Comparison of ENCODE assay signal across 19 mouse cellular contexts in genomic region chr4:129803368-129803767, GRCm38 (mm10). TPM values are rescaled to one million over a fixed set of nuclear protein-coding genes. Genes with fewer than 3 reads are reported as not detected.
A peak's percentile ranks its signal among the peaks of the same experiment; 100 is the strongest.
DNase-seq lines count a peak whose midpoint lies in the region; ATAC-seq and TF ChIP-seq lines count a peak whose summit lies in the region.
"Had no signal": no experiment of that assay in that cellular context is flagged by ENCODE, and none has a peak within 500 bp of the region (broad histone marks: within the 10 kb centered on the region; RNA-seq: fewer than 3 reads in every experiment).

No protein-coding gene starts in this region.

- peak; percentile 41; the same call in 1 of the 2 replicates for ATAC-seq in liver, postnatal 0 days
- ATAC-seq in liver, embryonic 12.5 days: no peak
- ATAC-seq: midbrain, embryonic 13.5 days had no signal

- no peak for TF ChIP-seq EP300 in liver, postnatal 0 days (IDR thresholded peaks at IDR 0.05; ENCODE audit: low read depth)
- no peak for TF ChIP-seq EP300 in heart, adult 2 months (IDR thresholded peaks at IDR 0.05; ENCODE audit: insufficient read depth, low read depth, low read length)

- H3K9ac ChIP-seq in liver, postnatal 0 days (replicated peaks): no peak overlapping the region
- no peak overlapping the region for H3K9ac ChIP-seq in liver, embryonic 12.5 days
- no peak overlapping the region for H3K9ac ChIP-seq in heart, adult 2 months (ENCODE audit: low read depth, low read length)
- H3K9ac ChIP-seq: forebrain, embryonic 12.5 days; limb, embryonic 15.5 days; midbrain, embryonic 13.5 days had no signal

- no peaks in the 10 kb centered on the region for H3K36me3 ChIP-seq in liver, postnatal 0 days (replicated peaks; ENCODE audit: insufficient read depth, low read length)
- H3K36me3 ChIP-seq in liver, embryonic 12.5 days: no peaks in the 10 kb centered on the region
- no peaks in the 10 kb centered on the region for H3K36me3 ChIP-seq in heart, adult 2 months (ENCODE audit: control insufficient read depth, insufficient read depth, low read length)
- H3K36me3 ChIP-seq: forebrain, embryonic 12.5 days; hindbrain, embryonic 10.5 days; limb, embryonic 15.5 days; midbrain, embryonic 13.5 days had no signal

- no peak overlapping the region for H3K27ac ChIP-seq in liver, postnatal 0 days (ENCODE audit: low read depth)
- no peak overlapping the region for H3K27ac ChIP-seq in liver, embryonic 12.5 days
- no peak overlapping the region for H3K27ac ChIP-seq in heart, adult 2 months
- H3K27ac ChIP-seq: forebrain, embryonic 12.5 days; hindbrain, embryonic 10.5 days; limb, embryonic 15.5 days; midbrain, embryonic 13.5 days had no signal

- no peaks in the 10 kb centered on the region for H3K9me3 ChIP-seq in liver, postnatal 0 days (ENCODE audit: low read length)
- H3K9me3 ChIP-seq in liver, embryonic 12.5 days (replicated peaks): no peaks in the 10 kb centered on the region
- H3K9me3 ChIP-seq: forebrain, embryonic 12.5 days; hindbrain, embryonic 10.5 days; limb, embryonic 15.5 days; midbrain, embryonic 13.5 days had no signal

- H3K4me3 ChIP-seq in liver, postnatal 0 days (ENCODE audit: low read depth, low read length): no peak overlapping the region
- H3K4me3 ChIP-seq in liver, embryonic 12.5 days: no peak overlapping the region
- H3K4me3 ChIP-seq in heart, adult 2 months: no peak overlapping the region
- H3K4me3 ChIP-seq: forebrain, embryonic 12.5 days; hindbrain, embryonic 10.5 days; limb, embryonic 15.5 days; midbrain, embryonic 13.5 days had no signal

- DNase-seq in liver, postnatal 0 days: no peak
- peak; percentile 78 for DNase-seq in R1 (ENCODE audit: low read depth, low spot score)
- peak; percentile 66 for DNase-seq in induced T-regulatory cell, adult 2 months (ENCODE audit: low read depth)
- no peak for DNase-seq in urinary bladder, postnatal 25 days (ENCODE audit: low spot score)
- DNase-seq in urinary bladder, adult 2 months (ENCODE audit: low spot score): no peak
- DNase-seq in heart, adult 2 months: no peak
- DNase-seq in lung, postnatal 25 days (ENCODE audit: low spot score): no peak
- DNase-seq: cerebellum, postnatal 10 days; gastrocnemius, postnatal 36 days; kidney, adult 2 months; kidney, postnatal 25 days; lung, adult 18-20 months; lung, postnatal 4 days; spleen, adult 18-20 months had no signal

- no peaks in the 10 kb centered on the region for H3K79me2 ChIP-seq in heart, adult 2 months (replicated peaks; ENCODE audit: control insufficient read depth, insufficient read depth, low read length)

- intact Hi-C loops in heart, adult 2 months (cut with DNase I): no loop called here

- no peak for TF ChIP-seq POLR2A in heart, adult 2 months (IDR thresholded peaks at IDR 0.05; ENCODE audit: insufficient read depth, low read depth, low read length)

- no peaks in the 10 kb centered on the region for H3K27me3 ChIP-seq in liver, postnatal 0 days (ENCODE audit: insufficient read depth, low read length)
- 0 out of 2 replicates have a peak, but pooled peaks cover 6% of the 10 kb centered on the region for H3K27me3 ChIP-seq in liver, embryonic 12.5 days (replicated peaks)
- no peaks in the 10 kb centered on the region for H3K27me3 ChIP-seq in heart, adult 2 months (ENCODE audit: control insufficient read depth, insufficient read depth, low read length)
- H3K27me3 ChIP-seq: limb, embryonic 15.5 days; midbrain, embryonic 13.5 days had no signal

- 33% methylated on average over 1 of the region's 1 CpGs for WGBS in liver, postnatal 0 days (ENCODE audit: insufficient replicate concordance)
- WGBS in liver, embryonic 12.5 days (ENCODE audit: insufficient replicate concordance): 38% methylated on average over 1 of the region's 1 CpGs
- WGBS in heart, adult 2 months: 46% methylated on average over 1 of the region's 1 CpGs

- no peak for TF ChIP-seq CTCF in liver, postnatal 0 days (IDR thresholded peaks at IDR 0.05; ENCODE audit: low read depth)
- TF ChIP-seq CTCF in heart, adult 2 months (IDR thresholded peaks at IDR 0.05): no peak

- peaks cover 2% of the 10 kb centered on the region; the same call in 1 of the 2 replicates for H3K4me1 ChIP-seq in liver, postnatal 0 days (ENCODE audit: insufficient read depth)
- peaks cover 5% of the 10 kb centered on the region; the same call in 1 of the 2 replicates for H3K4me1 ChIP-seq in liver, embryonic 12.5 days
- no peaks in the 10 kb centered on the region for H3K4me1 ChIP-seq in heart, adult 2 months (ENCODE audit: control insufficient read depth, insufficient read depth, low read length)
- H3K4me1 ChIP-seq: forebrain, embryonic 12.5 days; hindbrain, embryonic 10.5 days; limb, embryonic 15.5 days; midbrain, embryonic 13.5 days had no signal

- no peak overlapping the region for H3K4me2 ChIP-seq in liver, postnatal 0 days (ENCODE audit: low read depth, low read length)
- H3K4me2 ChIP-seq in liver, embryonic 12.5 days: no peak overlapping the region
- H3K4me2 ChIP-seq: forebrain, embryonic 12.5 days; limb, embryonic 15.5 days; midbrain, embryonic 13.5 days had no signal

RNA-seq across cellular contexts. Expression of gene Ptp4a2, which starts 7.7 kb away (rescaled TPM):
- 198 and 205 TPM in 2 replicates for polyA plus RNA-seq in liver, postnatal 0 days (2015; fragmentation: Nextera tagmentation; extraction: Ambion mirVana)
- 229 and 244 TPM in 2 replicates for polyA plus RNA-seq in liver, embryonic 12.5 days (2016; fragmentation: Nextera tagmentation; extraction: Ambion mirVana)
- 121 and 139 TPM in 2 replicates for polyA plus RNA-seq in urinary bladder, adult 2 months (2012; rRNA removed)
- 100 to 1,000 TPM; 194 to 199 TPM for total RNA-seq in heart, adult 2 months (2021)
- 51.6 and 110 TPM in 2 replicates for polyA plus RNA-seq in heart, adult 2 months (2012; rRNA removed)

Comparison
In these comparisons a context has a peak if more than half of its experiments do, and no peak if none do; other contexts are left out.
1. DNase-seq: peak in R1 (single experiment) and induced T-regulatory cell, adult 2 months (single experiment); none in liver, postnatal 0 days (single experiment), urinary bladder, postnatal 25 days (single experiment), urinary bladder, adult 2 months (single experiment), heart, adult 2 months (0 of 2) and lung, postnatal 25 days (single experiment).